Mouse (Mus musculus) forebrain, embryonic 10.5 days (tissue): ENCODE results near the gene Coro1c. TPM values are rescaled to one million over a fixed set of nuclear protein-coding genes. Genes with fewer than 3 reads are reported as not detected.

ENCODE experiments used
- DNase-seq: peaks from one replicate; pipeline ENCODE4 v3.0.0-alpha.2; 2017; ENCODE audit warnings: low spot score; ENCODE audit errors: extremely low spot score
- H3K27ac ChIP-seq: fragments of 300-500 bp; sonication (generic); 2 replicates; pipeline ENCODE4 v1.5.1; 2016; ENCODE audit warnings: mild to moderate bottlenecking
- H3K27me3 ChIP-seq: fragments of 300-500 bp; sonication (generic); 2 replicates; pipeline ENCODE4 v1.6.1; 2016; ENCODE audit warnings: mild to moderate bottlenecking; ENCODE audit not compliant: poor library complexity, severe bottlenecking
- H3K36me3 ChIP-seq: fragments of 300-500 bp; sonication (generic); replicated peaks from 2 replicates; pipeline ENCODE4 v1.6.1; 2016; ENCODE audit warnings: mild to moderate bottlenecking, moderate library complexity
- H3K4me1 ChIP-seq: fragments of 300-500 bp; sonication (generic); 2 replicates; pipeline ENCODE4 v1.6.1; 2016
- H3K4me3 ChIP-seq: fragments of 300-500 bp; sonication (generic); 2 replicates; pipeline ENCODE4 v1.5.1; 2016; ENCODE audit warnings: mild to moderate bottlenecking, moderate library complexity
- H3K9me3 ChIP-seq: fragments of 300-500 bp; sonication (generic); 2 replicates; pipeline ENCODE4 v1.6.1; 2016; ENCODE audit warnings: mild to moderate bottlenecking, moderate library complexity
- WGBS: fragments of 180-500 bp; shearing (Covaris S2); methylation state at CpG from one replicate; pipeline ENCODE4 v1.1.7; 2016; 5-methylcytosine and 5-hydroxymethylcytosine counted together
- polyA plus RNA-seq: library from polyadenylated mRNA; unstranded; fragments of >200 nt; fragmentation: Nextera tagmentation; extraction: Ambion mirVana; gene quantifications from 2 replicates; pipeline ENCODE4 v1.2.1, GENCODE M21; 2016

Gene Coro1c
- polyA plus RNA-seq, 1 experiment from 2014 or later: 209 TPM

DNA sequence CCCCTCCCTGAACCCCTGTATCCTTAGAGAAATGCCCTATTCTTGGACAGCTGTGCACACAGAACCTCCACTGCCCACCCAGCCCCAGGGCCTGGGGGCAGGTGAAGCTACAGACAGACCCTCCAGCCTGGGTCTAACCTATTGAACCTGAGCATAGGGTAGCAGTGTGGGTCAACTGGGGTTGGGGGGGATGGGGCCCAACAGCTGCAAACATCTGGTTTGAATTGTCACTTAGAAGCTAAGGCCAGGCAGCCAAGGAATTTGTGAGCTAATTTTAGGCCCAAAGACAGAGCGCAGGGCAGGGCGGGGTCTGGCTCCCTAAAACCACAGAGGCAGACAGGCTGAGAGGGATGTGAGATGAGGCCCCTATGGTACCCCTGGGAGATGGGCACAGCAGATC, 100.4 kb downstream of the Coro1c start:
- Histone ChIP-seq H3K27me3 (no peaks in the 10 kb centered on the region), H3K36me3 (no peaks in the 10 kb centered on the region), H3K4me1 (peaks cover 37% of the 10 kb centered on the region), H3K9me3 (peaks cover 13% of the 10 kb centered on the region; the same call in 1 of the 2 replicates), H3K27ac (peak overlapping the region; percentile 60), H3K4me3 (no peak overlapping the region)
- no peak for DNase-seq
- WGBS: 64% methylated on average over 2 of the region's 2 CpGs

- no peaks in the 10 kb centered on the region for H3K27me3 ChIP-seq
- H3K36me3 ChIP-seq: no peaks in the 10 kb centered on the region
- no peak overlapping the region for H3K4me3 ChIP-seq
- 51% methylated on average over 9 of the region's 9 CpGs for WGBS
- H3K27ac ChIP-seq: peak overlapping the region; percentile 60
- H3K9me3 ChIP-seq: peaks cover 13% of the 10 kb centered on the region; the same call in 1 of the 2 replicates
- H3K4me1 ChIP-seq: peaks cover 37% of the 10 kb centered on the region
- DNase-seq: no peak
Measured at GRCm38 (mm10) chr5:113807712-113808111, 100.8 kb downstream of the Coro1c start.

DNA sequence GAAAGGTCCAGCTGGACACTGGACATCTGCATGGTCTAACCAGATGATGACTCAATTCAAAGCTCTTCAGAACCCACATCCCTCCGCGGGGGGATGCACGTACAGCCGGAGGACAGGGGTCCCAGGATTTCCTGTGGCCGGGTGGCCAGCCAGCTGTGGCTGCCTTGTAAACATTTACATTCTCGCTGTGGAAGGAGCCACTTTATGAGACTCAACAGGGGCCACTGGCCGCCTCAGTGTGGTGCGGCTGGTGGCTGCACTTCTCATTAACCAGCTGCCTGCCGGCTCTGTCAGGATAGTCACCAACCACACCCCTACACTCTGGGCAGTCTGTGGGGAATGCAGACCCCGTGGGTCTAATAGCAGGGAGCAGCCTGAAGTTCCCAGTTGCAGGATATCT, 102.1 kb downstream of the Coro1c start:
- H3K9me3 ChIP-seq: peaks cover 10% of the 10 kb centered on the region; the same call in 1 of the 2 replicates
- peaks cover 37% of the 10 kb centered on the region for H3K4me1 ChIP-seq
- no peaks in the 10 kb centered on the region for H3K36me3 ChIP-seq
- no peaks in the 10 kb centered on the region for H3K27me3 ChIP-seq
- no peak for DNase-seq
- 49% methylated on average over 10 of the region's 10 CpGs for WGBS
- no peak overlapping the region for H3K4me3 ChIP-seq
- H3K27ac ChIP-seq: no peak overlapping the region

DNA sequence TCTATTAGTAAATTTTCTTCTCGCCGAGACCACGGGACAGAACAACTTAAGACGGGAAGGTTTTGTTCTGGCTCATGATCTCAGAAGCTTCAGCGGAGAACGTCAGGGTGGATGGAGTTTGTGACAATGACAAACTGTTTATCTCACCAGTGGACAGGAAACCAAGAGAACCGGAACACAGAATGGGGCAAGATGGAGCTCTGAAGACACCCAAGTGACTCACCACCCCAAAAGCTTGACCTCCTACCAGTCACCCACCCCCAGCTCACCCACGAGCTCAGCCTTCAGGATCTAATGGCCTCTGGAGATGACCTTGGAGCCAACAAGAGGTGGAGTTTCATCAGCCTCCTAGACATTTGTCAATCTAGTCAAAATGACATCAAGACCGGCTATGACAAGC, 103.3 kb downstream of the Coro1c start:
- no peak for DNase-seq
- H3K4me3 ChIP-seq: no peak overlapping the region
- WGBS: 90% methylated on average over 9 of the region's 9 CpGs
- H3K9me3 ChIP-seq: peaks cover 2% of the 10 kb centered on the region; the same call in 1 of the 2 replicates
- H3K36me3 ChIP-seq: no peaks in the 10 kb centered on the region
- no peak overlapping the region for H3K27ac ChIP-seq
- peaks cover 42% of the 10 kb centered on the region for H3K4me1 ChIP-seq
- peaks cover under 1% of the 10 kb centered on the region; the same call in 1 of the 2 replicates for H3K27me3 ChIP-seq

DNA sequence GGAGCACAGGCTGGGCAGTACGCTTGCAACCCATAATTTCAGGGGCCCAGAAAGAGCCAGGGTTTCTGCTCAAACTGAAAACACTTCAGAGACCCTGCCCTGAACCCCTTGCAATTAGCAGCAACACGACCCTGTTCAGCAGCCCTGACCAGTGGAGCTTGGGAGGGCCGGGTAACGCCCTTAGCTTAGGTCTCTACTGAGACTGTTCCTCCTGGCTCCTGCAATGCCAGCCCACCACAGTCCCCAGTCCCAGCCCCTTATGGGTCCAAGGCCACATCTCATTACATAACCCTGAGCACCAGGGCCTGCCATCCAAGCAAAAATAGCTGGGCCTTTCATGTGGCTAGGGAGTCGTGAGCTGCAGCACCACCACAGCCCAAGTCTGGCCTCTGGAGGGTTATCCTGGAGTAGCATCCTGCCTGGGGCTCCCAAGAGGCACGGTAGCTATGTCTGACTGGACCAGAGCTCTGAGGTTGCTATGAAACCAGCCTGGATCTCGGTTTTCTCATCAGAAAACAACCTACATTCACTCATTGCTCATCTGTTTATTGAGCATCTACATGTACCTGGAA, 104.1 kb downstream of the Coro1c start:
- Histone ChIP-seq H3K4me3 (no peak overlapping the region), H3K27me3 (peaks cover 9% of the 10 kb centered on the region), H3K36me3 (no peaks in the 10 kb centered on the region), H3K4me1 (peaks cover 51% of the 10 kb centered on the region), H3K9me3 (no peaks in the 10 kb centered on the region), H3K27ac (0 out of 2 replicates have a peak overlapping the region, but pooled peaks have one; percentile 2)
- 59% methylated on average over 7 of the region's 7 CpGs for WGBS
- DNase-seq: no peak

- H3K27ac ChIP-seq: peak within 1 kb of the TSS; percentile 80
- DNase-seq: peak; percentile 64
- H3K36me3 ChIP-seq: no peaks in the 10 kb centered on the region
- peak within 1 kb of the TSS; percentile 36 for H3K4me3 ChIP-seq
- WGBS: 1% methylated on average over 11 of the region's 11 CpGs
- peaks cover 67% of the 10 kb centered on the region for H3K4me1 ChIP-seq
- H3K9me3 ChIP-seq: no peaks in the 10 kb centered on the region
- peaks cover 50% of the 10 kb centered on the region for H3K27me3 ChIP-seq
Measured at GRCm38 (mm10) chr5:113800280-113800679, 108.3 kb downstream of the Coro1c start, which contains the start of gene Tmem119. Gene Tmem119, minus strand, starts transcription at chr5:113800516.

DNA sequence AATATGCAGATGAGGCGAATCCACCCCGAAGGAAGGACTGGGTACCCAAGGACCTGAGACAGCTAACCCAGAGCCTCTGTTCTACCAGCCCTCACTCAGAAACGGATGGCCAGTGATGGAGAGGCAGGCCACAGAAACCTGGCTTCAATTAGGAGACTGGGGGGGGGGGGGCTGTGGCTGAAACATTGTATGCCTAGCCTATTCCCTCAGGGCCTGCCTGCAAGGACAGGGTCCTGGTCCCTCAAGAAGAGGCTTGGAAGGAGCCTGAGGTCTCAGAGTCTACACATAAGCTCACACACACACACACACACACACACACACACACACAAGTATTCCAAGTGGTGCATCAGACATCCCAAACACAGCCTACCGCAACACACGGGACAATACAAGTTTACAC, 108.9 kb downstream of the Coro1c start:
- Histone ChIP-seq H3K27ac (peak overlapping the region; percentile 80), H3K4me1 (peaks cover 70% of the 10 kb centered on the region), H3K4me3 (peak overlapping the region; percentile 36), H3K9me3 (no peaks in the 10 kb centered on the region), H3K36me3 (no peaks in the 10 kb centered on the region; the same call in 1 of the 2 replicates), H3K27me3 (peaks cover 56% of the 10 kb centered on the region)
- 45% methylated on average over 5 of the region's 5 CpGs for WGBS
- peak; percentile 41 for DNase-seq

GRCm38 (mm10) chr5:113798525-113798924, 110.0 kb downstream of the Coro1c start:
- H3K36me3 ChIP-seq: peaks cover 2% of the 10 kb centered on the region; the same call in 1 of the 2 replicates
- H3K4me3 ChIP-seq: peak overlapping the region; percentile 36; the same call in 1 of the 2 replicates
- 80% methylated on average over 9 of the region's 9 CpGs for WGBS
- H3K27ac ChIP-seq: peak overlapping the region; percentile 80
- H3K4me1 ChIP-seq: peaks cover 69% of the 10 kb centered on the region
- no peaks in the 10 kb centered on the region for H3K9me3 ChIP-seq
- H3K27me3 ChIP-seq: peaks cover 60% of the 10 kb centered on the region
- no peak for DNase-seq

DNA sequence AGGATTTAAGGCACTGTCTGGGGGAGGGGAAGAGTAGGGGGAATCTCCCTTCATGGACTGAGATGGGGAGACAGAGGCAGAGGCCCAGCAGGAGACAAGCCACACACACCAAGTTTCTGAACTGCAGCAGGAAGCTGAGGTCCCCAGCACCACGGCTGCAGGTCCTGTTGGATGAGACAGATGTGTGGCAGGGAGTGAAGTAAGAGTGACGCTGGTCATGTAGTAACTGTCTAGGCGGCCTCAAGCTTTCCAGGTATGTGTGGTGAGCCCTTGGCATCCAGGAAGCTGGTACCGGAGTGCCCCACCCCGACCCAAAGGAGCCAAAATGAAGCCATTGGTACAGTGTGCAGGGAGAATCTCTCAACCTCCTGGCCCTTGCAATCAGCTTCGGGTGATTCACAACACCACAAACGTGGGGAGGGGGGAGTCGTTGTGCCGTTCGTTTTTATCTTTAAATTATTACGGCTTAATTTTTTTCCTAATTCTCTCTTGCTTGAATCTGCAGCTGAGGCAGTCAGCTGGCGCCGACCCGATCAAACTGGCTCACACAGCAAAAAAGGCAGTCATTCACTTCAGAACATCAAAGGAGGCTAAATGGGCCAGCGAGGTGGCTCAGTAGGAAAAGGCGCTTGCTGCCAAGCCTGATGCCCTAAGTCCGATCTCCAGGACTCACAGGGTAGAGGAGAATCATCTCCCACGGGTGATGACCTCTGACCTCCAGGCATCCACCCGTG, 111.2 kb downstream of the Coro1c start:
- peaks cover 2% of the 10 kb centered on the region; the same call in 1 of the 2 replicates for H3K36me3 ChIP-seq
- peak overlapping the region; percentile 36 for H3K4me3 ChIP-seq
- H3K9me3 ChIP-seq: no peaks in the 10 kb centered on the region
- H3K27me3 ChIP-seq: peaks cover 60% of the 10 kb centered on the region
- no peak for DNase-seq
- H3K27ac ChIP-seq: peak overlapping the region; percentile 78
- WGBS: 12% methylated on average over 19 of the region's 19 CpGs
- H3K4me1 ChIP-seq: peaks cover 68% of the 10 kb centered on the region

GRCm38 (mm10) chr5:113796401-113797148, 112.0 kb downstream of the Coro1c start:
- 6% methylated on average over 13 of the region's 13 CpGs for WGBS
- DNase-seq: peak; percentile 70
- H3K4me1 ChIP-seq: peaks cover 70% of the 10 kb centered on the region
- H3K36me3 ChIP-seq: peaks cover 2% of the 10 kb centered on the region; the same call in 1 of the 2 replicates
- peaks cover 60% of the 10 kb centered on the region for H3K27me3 ChIP-seq
- no peaks in the 10 kb centered on the region for H3K9me3 ChIP-seq
- H3K27ac ChIP-seq: peak overlapping the region; percentile 78
- peak overlapping the region; percentile 36 for H3K4me3 ChIP-seq
